Mouse (Mus musculus): ENCODE measurements around the gene Dlat.

Gene Dlat

DNA sequence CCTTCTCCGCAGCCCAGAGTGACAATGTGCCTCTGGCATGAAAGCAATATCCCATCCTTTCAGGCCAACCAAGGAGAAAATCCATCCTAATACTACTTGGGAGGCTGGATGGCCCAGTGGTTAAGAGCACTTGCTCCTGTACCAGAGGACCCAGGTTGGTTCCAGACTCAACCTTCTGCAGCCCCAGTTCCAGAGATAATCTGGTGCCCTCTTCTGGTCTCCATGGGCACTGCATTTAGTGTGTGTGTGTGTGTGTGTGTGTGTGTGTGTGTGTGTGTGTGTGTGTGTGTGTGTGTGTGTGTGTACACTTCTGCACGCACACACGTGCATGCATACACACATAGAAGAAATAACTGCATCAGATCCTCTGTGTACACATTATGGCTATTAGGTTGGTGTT, 66.0 kb downstream of the Dlat start:
- peak; percentile 46 to 80 for DNase-seq (ENCODE audit: low spot score in 2 of 2)

- peak in 1 of 2 experiments; percentile 24 for DNase-seq (ENCODE audit: low spot score in 2 of 2)
Measured at GRCm38 (mm10) chr9:50592955-50593354, 66.6 kb downstream of the Dlat start.

DNA sequence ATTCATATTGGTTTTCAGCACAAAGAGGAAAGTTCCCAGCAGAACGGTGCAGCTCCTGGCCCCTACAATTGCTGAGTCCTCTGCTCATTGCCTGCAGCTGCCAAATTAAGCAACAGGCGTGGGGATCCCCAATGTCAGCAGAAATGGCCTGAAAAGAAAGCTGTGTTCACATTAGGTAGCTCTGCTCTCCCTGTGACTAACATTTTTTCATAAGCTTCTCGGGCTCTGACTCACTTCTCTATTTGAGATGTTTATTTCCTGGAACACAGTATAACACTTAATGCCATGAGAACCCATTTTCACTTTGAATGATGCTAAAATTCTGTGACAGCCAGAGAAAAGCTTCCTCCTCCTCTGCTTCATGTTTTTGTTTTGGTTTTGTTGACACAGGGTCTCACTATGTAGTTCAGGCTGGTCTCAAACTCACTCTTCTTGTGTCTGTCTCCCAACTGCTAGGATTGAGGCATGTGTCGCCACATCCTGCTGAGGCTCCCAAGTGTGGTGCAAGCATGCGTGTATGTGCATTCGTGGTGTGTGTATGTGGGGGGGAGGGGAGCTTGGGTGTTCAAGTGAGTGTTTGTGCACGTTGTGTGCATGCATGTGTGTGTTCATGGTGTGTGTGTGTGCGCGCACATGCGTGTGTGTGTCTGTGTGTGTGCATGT, 68.6 kb downstream of the Dlat start:
- DNase-seq (ENCODE audit: low spot score in 2 of 2): peak in 1 of 2 experiments; percentile 15

- no peak for DNase-seq (ENCODE audit: low spot score in 2 of 2)
Measured at GRCm38 (mm10) chr9:50586955-50587354, 72.6 kb downstream of the Dlat start.

- no peak for DNase-seq (ENCODE audit: low spot score in 2 of 2)
Measured at GRCm38 (mm10) chr9:50585145-50585818, 74.3 kb downstream of the Dlat start.

Measured in spleen, postnatal 4 days (tissue).